Mouse (Mus musculus): ENCODE results near the gene Gm21973. TPM values are rescaled to one million over a fixed set of nuclear protein-coding genes. Genes with fewer than 3 reads are reported as not detected.

The Gm21973 gene
- polyA plus RNA-seq (2015; fragmentation: Nextera tagmentation; extraction: Ambion mirVana), result 1.9 TPM in 1 of 2 replicates, not detected in the other

DNA sequence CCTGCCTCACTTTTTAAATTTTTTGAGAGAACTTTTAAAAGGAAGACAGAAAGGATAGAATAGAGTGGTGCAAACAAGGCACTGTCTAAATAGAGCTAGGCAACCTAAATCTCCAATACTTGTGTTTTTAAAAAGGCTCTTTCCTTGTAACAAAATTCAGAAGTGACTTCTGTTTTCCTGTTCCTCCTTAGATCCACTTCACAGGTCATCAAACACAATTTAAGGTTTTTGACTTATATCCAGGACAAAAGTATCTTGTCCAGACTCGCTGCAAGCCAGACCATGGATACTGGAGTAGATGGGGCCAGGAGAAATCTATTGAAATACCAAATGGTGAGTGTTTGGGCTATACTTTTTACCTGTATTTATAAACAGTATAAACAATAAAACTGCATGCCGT, at the start of gene Gm21973:
Gm21973 (plus strand) TSS at position 301 of the 400 bp plus-strand sequence.
- peaks cover 8% of the 10 kb centered on the region; the same call in 1 of the 2 replicates for H3K36me3 ChIP-seq (ENCODE audit: control insufficient read depth, insufficient read depth)
- WGBS, result 86% methylated on average over 2 of the region's 2 CpGs
- H3K27me3 ChIP-seq (replicated peaks; ENCODE audit: control insufficient read depth, insufficient read depth, low read length), result no peaks in the 10 kb centered on the region
- TF ChIP-seq CTCF (IDR thresholded peaks at IDR 0.05; ENCODE audit: low read depth), result no peak
- H3K9ac ChIP-seq (ENCODE audit: low read depth, low read length), result no peak within 1 kb of the TSS
- no peak within 1 kb of the TSS for H3K4me2 ChIP-seq (replicated peaks; ENCODE audit: low read depth)
- no peaks in the 10 kb centered on the region for H3K4me1 ChIP-seq (replicated peaks; ENCODE audit: control insufficient read depth, insufficient read depth, low read length)
- no peak within 1 kb of the TSS for H3K27ac ChIP-seq (ENCODE audit: low read depth, low read length)
- no peak for ATAC-seq
- H3K4me3 ChIP-seq (ENCODE audit: low read depth, low read length), result no peak within 1 kb of the TSS
- H3K9me3 ChIP-seq (ENCODE audit: control insufficient read depth), result no peaks in the 10 kb centered on the region

DNA sequence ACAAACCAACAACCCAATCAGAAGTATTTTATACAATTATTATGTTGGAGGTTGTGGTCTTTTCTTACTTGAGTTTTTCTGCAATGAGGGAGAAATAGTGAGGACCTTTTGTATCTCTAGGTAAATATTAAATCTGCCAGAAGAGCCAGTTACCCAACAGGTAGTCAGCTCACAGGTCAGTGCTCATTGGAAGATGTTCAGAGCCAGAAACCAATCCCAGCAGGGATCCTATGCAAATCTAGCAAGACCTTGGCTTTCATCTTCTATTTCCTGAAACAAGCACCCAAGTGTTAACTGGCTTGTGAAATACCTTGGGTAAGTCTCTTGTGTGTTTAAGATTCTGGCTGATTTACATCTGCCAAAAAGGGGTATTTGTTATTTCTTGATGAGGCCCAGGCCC, 48.8 kb upstream of the Gm21973 start:
- no peaks in the 10 kb centered on the region for H3K27me3 ChIP-seq (replicated peaks; ENCODE audit: control insufficient read depth, insufficient read depth, low read length)
- no peak for TF ChIP-seq CTCF (IDR thresholded peaks at IDR 0.05; ENCODE audit: low read depth)
- ATAC-seq, result no peak

GRCm38 (mm10) chr15:10277461-10277860, 47.7 kb upstream of the Gm21973 start:
- Histone ChIP-seq H3K4me1 (replicated peaks; ENCODE audit: control insufficient read depth, insufficient read depth, low read length) (0 out of 2 replicates have a peak, but pooled peaks cover 2% of the 10 kb centered on the region), H3K27ac (ENCODE audit: low read depth, low read length) (no peak overlapping the region), H3K4me2 (replicated peaks; ENCODE audit: low read depth) (no peak overlapping the region), H3K9me3 (ENCODE audit: control insufficient read depth) (no peaks in the 10 kb centered on the region), H3K27me3 (replicated peaks; ENCODE audit: control insufficient read depth, insufficient read depth, low read length) (no peaks in the 10 kb centered on the region), H3K9ac (ENCODE audit: low read depth, low read length) (no peak overlapping the region), H3K36me3 (ENCODE audit: control insufficient read depth, insufficient read depth) (no peaks in the 10 kb centered on the region), H3K4me3 (ENCODE audit: low read depth, low read length) (no peak overlapping the region)
- ATAC-seq, result no peak
- WGBS, result 80% methylated on average over 4 of the region's 4 CpGs
- no peak for TF ChIP-seq CTCF (IDR thresholded peaks at IDR 0.05; ENCODE audit: low read depth)

More for the DNA sequence above, 48.8 kb upstream of the Gm21973 start:
- Histone ChIP-seq H3K4me3 (ENCODE audit: low read depth, low read length) (no peak overlapping the region), H3K9ac (ENCODE audit: low read depth, low read length) (no peak overlapping the region), H3K4me2 (replicated peaks; ENCODE audit: low read depth) (no peak overlapping the region), H3K27ac (ENCODE audit: low read depth, low read length) (no peak overlapping the region), H3K9me3 (ENCODE audit: control insufficient read depth) (no peaks in the 10 kb centered on the region), H3K4me1 (replicated peaks; ENCODE audit: control insufficient read depth, insufficient read depth, low read length) (0 out of 2 replicates have a peak, but pooled peaks cover 2% of the 10 kb centered on the region), H3K36me3 (ENCODE audit: control insufficient read depth, insufficient read depth) (no peaks in the 10 kb centered on the region)

GRCm38 (mm10) chr15:10281546-10281945, 43.6 kb upstream of the Gm21973 start:
- TF ChIP-seq CTCF (IDR thresholded peaks at IDR 0.05; ENCODE audit: low read depth), result no peak
- Histone ChIP-seq H3K4me1 (replicated peaks; ENCODE audit: control insufficient read depth, insufficient read depth, low read length) (peaks cover 5% of the 10 kb centered on the region; the same call in 1 of the 2 replicates), H3K27me3 (replicated peaks; ENCODE audit: control insufficient read depth, insufficient read depth, low read length) (no peaks in the 10 kb centered on the region), H3K4me2 (replicated peaks; ENCODE audit: low read depth) (no peak overlapping the region), H3K4me3 (ENCODE audit: low read depth, low read length) (no peak overlapping the region), H3K36me3 (ENCODE audit: control insufficient read depth, insufficient read depth) (no peaks in the 10 kb centered on the region), H3K9me3 (ENCODE audit: control insufficient read depth) (no peaks in the 10 kb centered on the region), H3K9ac (ENCODE audit: low read depth, low read length) (no peak overlapping the region), H3K27ac (ENCODE audit: low read depth, low read length) (no peak overlapping the region)
- WGBS, result 76% methylated on average over 5 of the region's 5 CpGs
- no peak for ATAC-seq

DNA sequence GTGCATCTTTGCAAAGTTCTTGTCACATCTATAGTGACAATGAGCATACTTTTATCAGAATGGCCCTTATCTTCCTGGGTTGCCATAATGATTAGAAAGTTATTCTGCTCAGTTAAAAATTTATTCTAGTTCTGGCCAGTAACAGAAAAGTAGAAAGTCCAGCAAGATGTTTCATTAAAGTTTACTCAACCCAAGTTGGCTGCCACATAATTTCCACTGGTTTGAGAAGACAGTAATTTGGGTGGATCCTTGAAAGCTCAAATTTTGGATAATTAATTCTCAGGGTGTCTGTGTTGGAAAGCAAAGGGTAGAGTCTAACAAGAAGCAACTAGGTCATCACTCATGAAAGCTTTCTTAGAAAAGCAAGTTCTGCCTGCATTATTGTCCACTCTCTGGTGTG, 41.5 kb upstream of the Gm21973 start:
- ATAC-seq, result no peak
- Histone ChIP-seq H3K4me3 (ENCODE audit: low read depth, low read length) (no peak overlapping the region), H3K27me3 (replicated peaks; ENCODE audit: control insufficient read depth, insufficient read depth, low read length) (no peaks in the 10 kb centered on the region), H3K4me2 (replicated peaks; ENCODE audit: low read depth) (no peak overlapping the region), H3K27ac (ENCODE audit: low read depth, low read length) (no peak overlapping the region), H3K36me3 (ENCODE audit: control insufficient read depth, insufficient read depth) (no peaks in the 10 kb centered on the region), H3K9me3 (ENCODE audit: control insufficient read depth) (no peaks in the 10 kb centered on the region), H3K4me1 (replicated peaks; ENCODE audit: control insufficient read depth, insufficient read depth, low read length) (peaks cover 5% of the 10 kb centered on the region; the same call in 1 of the 2 replicates), H3K9ac (ENCODE audit: low read depth, low read length) (no peak overlapping the region)
- no peak for TF ChIP-seq CTCF (IDR thresholded peaks at IDR 0.05; ENCODE audit: low read depth)

GRCm38 (mm10) chr15:10296570-10296969, 28.6 kb upstream of the Gm21973 start:
- H3K4me3 ChIP-seq (ENCODE audit: low read depth, low read length), result no peak overlapping the region
- WGBS, result 69% methylated on average over 1 of the region's 1 CpGs
- TF ChIP-seq CTCF (IDR thresholded peaks at IDR 0.05; ENCODE audit: low read depth), result no peak
- no peak overlapping the region for H3K27ac ChIP-seq (ENCODE audit: low read depth, low read length)
- H3K4me2 ChIP-seq (replicated peaks; ENCODE audit: low read depth), result no peak overlapping the region
- no peak overlapping the region for H3K9ac ChIP-seq (ENCODE audit: low read depth, low read length)
- no peaks in the 10 kb centered on the region for H3K4me1 ChIP-seq (replicated peaks; ENCODE audit: control insufficient read depth, insufficient read depth, low read length)
- no peaks in the 10 kb centered on the region for H3K36me3 ChIP-seq (ENCODE audit: control insufficient read depth, insufficient read depth)
- H3K27me3 ChIP-seq (replicated peaks; ENCODE audit: control insufficient read depth, insufficient read depth, low read length), result no peaks in the 10 kb centered on the region
- no peak for ATAC-seq
- H3K9me3 ChIP-seq (ENCODE audit: control insufficient read depth), result no peaks in the 10 kb centered on the region

DNA sequence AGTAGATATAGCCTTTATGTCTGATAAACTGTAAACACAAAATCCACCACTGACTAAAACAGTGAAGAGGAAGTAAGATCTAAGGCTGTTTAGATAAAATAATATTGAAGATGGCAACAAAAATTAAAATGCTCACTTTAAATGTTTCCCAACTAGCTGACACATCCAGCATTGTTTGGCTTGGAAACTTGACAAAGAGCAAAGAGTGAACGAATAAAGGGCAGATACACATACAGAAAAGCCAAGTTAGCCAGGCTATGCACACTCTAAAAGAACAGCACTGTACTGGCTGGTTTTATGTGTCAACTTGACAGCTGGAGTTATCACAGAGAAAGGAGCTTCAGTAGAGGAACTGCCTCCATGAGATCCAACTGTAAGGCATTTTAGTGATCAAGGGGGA, 27.1 kb upstream of the Gm21973 start:
- no peak overlapping the region for H3K4me3 ChIP-seq (ENCODE audit: low read depth, low read length)
- no peak for ATAC-seq
- TF ChIP-seq CTCF (IDR thresholded peaks at IDR 0.05; ENCODE audit: low read depth), result no peak
- no peak overlapping the region for H3K4me2 ChIP-seq (replicated peaks; ENCODE audit: low read depth)
- no peaks in the 10 kb centered on the region for H3K9me3 ChIP-seq (ENCODE audit: control insufficient read depth)
- WGBS, result 75% methylated on average over 1 of the region's 1 CpGs
- no peak overlapping the region for H3K27ac ChIP-seq (ENCODE audit: low read depth, low read length)
- H3K4me1 ChIP-seq (replicated peaks; ENCODE audit: control insufficient read depth, insufficient read depth, low read length), result no peaks in the 10 kb centered on the region
- no peak overlapping the region for H3K9ac ChIP-seq (ENCODE audit: low read depth, low read length)
- H3K36me3 ChIP-seq (ENCODE audit: control insufficient read depth, insufficient read depth), result no peaks in the 10 kb centered on the region
- no peaks in the 10 kb centered on the region for H3K27me3 ChIP-seq (replicated peaks; ENCODE audit: control insufficient read depth, insufficient read depth, low read length)
